Mouse (Mus musculus) heart, postnatal 14 days (tissue): ENCODE data around the gene Cntn2. TPM values are rescaled to one million over a fixed set of nuclear protein-coding genes. Genes with fewer than 3 reads are reported as not detected.

Experiments
- DNase-seq, 2 experiments: peaks; one replicate each; pipeline ENCODE4 v3.0.0; 2021 to 2022
- intact Hi-C: fragments of 180-260 bp; cut with DNase I; formaldehyde crosslinking; loops from one replicate; pipeline ENCODE4 v1.15.1; 2025
- total RNA-seq, 2 experiments: library from RNA; stranded (reverse); gene quantifications; 2 replicates each; pipeline ENCODE4 v1.2.3; 2021

Gene Cntn2
- total RNA-seq, 2 experiments from 2014 or later = 3.5 to 4.6 TPM

- intact Hi-C loops = no loop called here
- DNase-seq = peak in 1 of 2 experiments; percentile 12
Observed at GRCm38 (mm10) chr1:132560907-132561700, 18.0 kb upstream of the Cntn2 start.

- intact Hi-C loops = no loop called here
- no peak for DNase-seq
Observed at GRCm38 (mm10) chr1:132559045-132559444, 16.0 kb upstream of the Cntn2 start.

GRCm38 (mm10) chr1:132557901-132558631 lies 15.0 kb upstream of the Cntn2 start:
- intact Hi-C loops = no loop called here
- peak; percentile 59 to 73 for DNase-seq

- intact Hi-C loops = no loop called here
- DNase-seq = peak; percentile 24 to 57
Observed at GRCm38 (mm10) chr1:132543789-132544188, 733 bp upstream of the Cntn2 start.

- DNase-seq = no peak
Observed at GRCm38 (mm10) chr1:132541824-132542599, 1.0 kb downstream of the Cntn2 start.

GRCm38 (mm10) chr1:132541171-132541823 lies 1.8 kb downstream of the Cntn2 start:
- intact Hi-C loops = no loop called here
- DNase-seq = no peak

More at GRCm38 (mm10) chr1:132541824-132542599, 1.0 kb downstream of the Cntn2 start:
- intact Hi-C loops = no loop called here

- intact Hi-C loops = no loop called here
- no peak for DNase-seq
Observed at GRCm38 (mm10) chr1:132540701-132541100, 2.4 kb downstream of the Cntn2 start.

GRCm38 (mm10) chr1:132537736-132538135 lies 5.3 kb downstream of the Cntn2 start:
- intact Hi-C loops = no loop called here
- DNase-seq = no peak

GRCm38 (mm10) chr1:132536416-132536815 lies 6.6 kb downstream of the Cntn2 start:
- DNase-seq = no peak
- intact Hi-C loops = no loop called here

- intact Hi-C loops = no loop called here
- DNase-seq = no peak
Observed at GRCm38 (mm10) chr1:132535541-132535940, 7.5 kb downstream of the Cntn2 start.

- intact Hi-C loops = no loop called here
- no peak for DNase-seq
Observed at GRCm38 (mm10) chr1:132533840-132534239, 9.2 kb downstream of the Cntn2 start.

GRCm38 (mm10) chr1:132532521-132532920 lies 10.5 kb downstream of the Cntn2 start:
- DNase-seq = no peak
- intact Hi-C loops = no loop called here

- intact Hi-C loops = no loop called here
- DNase-seq = no peak
Observed at GRCm38 (mm10) chr1:132530631-132531191, 12.3 kb downstream of the Cntn2 start.

GRCm38 (mm10) chr1:132528647-132529334 lies 14.3 kb downstream of the Cntn2 start:
- no peak for DNase-seq
- intact Hi-C loops = loop anchor here (10.0 kb wide), 2 partner anchors 206 to 446 kb away; no protein-coding TSS in a partner anchor

- DNase-seq = no peak
- intact Hi-C loops = loop anchor here (10.0 kb wide), 2 partner anchors 207 to 447 kb away; no protein-coding TSS in a partner anchor
Observed at GRCm38 (mm10) chr1:132528071-132528470, 15.0 kb downstream of the Cntn2 start.

GRCm38 (mm10) chr1:132525832-132526231 lies 17.2 kb downstream of the Cntn2 start:
- intact Hi-C loops = loop anchor here (1.0 to 10.0 kb wide), 3 partner anchors 68 to 449 kb away; no protein-coding TSS in a partner anchor
- peak; percentile 56 to 78 for DNase-seq

GRCm38 (mm10) chr1:132523920-132524319 lies 19.1 kb downstream of the Cntn2 start:
- DNase-seq = peak in 1 of 2 experiments; percentile 35
- intact Hi-C loops = loop anchor here (10.0 kb wide), 2 partner anchors 211 to 451 kb away; no protein-coding TSS in a partner anchor

GRCm38 (mm10) chr1:132523048-132523447 lies 20.0 kb downstream of the Cntn2 start:
- no peak for DNase-seq
- intact Hi-C loops = loop anchor here (10.0 kb wide), 2 partner anchors 212 to 452 kb away; no protein-coding TSS in a partner anchor

GRCm38 (mm10) chr1:132520764-132521163 lies 22.3 kb downstream of the Cntn2 start:
- intact Hi-C loops = loop anchor here (2.0 to 10.0 kb wide), 3 partner anchors 154 to 454 kb away; no protein-coding TSS in a partner anchor
- DNase-seq = peak; percentile 45 to 66
